Mouse (Mus musculus) bone marrow, adult 2 months (tissue): ENCODE results near the gene Sepsecs.

Source experiments
- CTCF ChIP-seq: fragments of 200-500 bp; IDR thresholded peaks from 2 replicates; pipeline ENCODE4 v1.5.1; 2011; ENCODE audit warnings: low read length, control low read depth; ENCODE audit not compliant: control insufficient read depth, insufficient read depth
- POLR2A ChIP-seq: fragments of 200-500 bp; IDR thresholded peaks from 2 replicates; pipeline ENCODE4 v1.6.1; 2011; ENCODE audit warnings: low read depth, mild to moderate bottlenecking, control low read depth, low read length, borderline replicate concordance; ENCODE audit not compliant: control insufficient read depth

DNA sequence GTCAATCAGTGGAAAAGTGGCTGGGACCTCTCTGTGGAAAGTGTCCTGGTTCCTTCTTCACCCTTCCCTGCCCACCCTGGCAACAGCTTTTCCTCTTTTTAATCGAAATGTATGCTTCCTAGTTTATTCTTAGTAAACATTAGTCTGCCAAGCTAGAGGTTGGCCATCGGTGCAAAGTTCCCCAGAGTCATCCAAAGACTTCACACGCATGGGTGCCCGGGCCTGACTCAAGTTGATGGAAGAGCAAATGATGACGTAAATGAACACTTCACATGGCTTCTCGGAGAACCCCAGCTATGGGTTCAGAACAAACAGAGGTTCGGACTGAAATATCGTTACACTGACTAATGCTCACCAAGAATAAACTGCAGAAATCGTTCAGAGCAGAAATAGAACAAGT, 78.9 kb downstream of the Sepsecs start:
- TF ChIP-seq POLR2A (no peak), CTCF (no peak)
